Mouse (Mus musculus): ENCODE data around the gene Hdac4.

The Hdac4 gene

GRCm38 (mm10) chr1:92102825-92103224, 92.7 kb downstream of the Hdac4 start:
- in situ Hi-C loops (cut with MboI; ENCODE audit: low sequenced_read_pairs): no loop called here

GRCm38 (mm10) chr1:92100371-92100891, 95.1 kb downstream of the Hdac4 start:
- in situ Hi-C loops (cut with MboI; ENCODE audit: low sequenced_read_pairs): no loop called here

GRCm38 (mm10) chr1:92099964-92100363, 95.5 kb downstream of the Hdac4 start:
- in situ Hi-C loops (cut with MboI; ENCODE audit: low sequenced_read_pairs): no loop called here

GRCm38 (mm10) chr1:92099502-92099901, 96.0 kb downstream of the Hdac4 start:
- in situ Hi-C loops (cut with MboI; ENCODE audit: low sequenced_read_pairs): no loop called here

GRCm38 (mm10) chr1:92098456-92098855, 97.0 kb downstream of the Hdac4 start:
- in situ Hi-C loops (cut with MboI; ENCODE audit: low sequenced_read_pairs): no loop called here

GRCm38 (mm10) chr1:92096991-92097525, 98.4 kb downstream of the Hdac4 start:
- in situ Hi-C loops (cut with MboI; ENCODE audit: low sequenced_read_pairs): no loop called here

- in situ Hi-C loops (cut with MboI; ENCODE audit: low sequenced_read_pairs): no loop called here
Observed at GRCm38 (mm10) chr1:92092286-92092685, 103.2 kb downstream of the Hdac4 start.

- in situ Hi-C loops (cut with MboI; ENCODE audit: low sequenced_read_pairs): no loop called here
Observed at GRCm38 (mm10) chr1:92087821-92088220, 107.7 kb downstream of the Hdac4 start.

GRCm38 (mm10) chr1:92087343-92087742, 108.2 kb downstream of the Hdac4 start:
- in situ Hi-C loops (cut with MboI; ENCODE audit: low sequenced_read_pairs): no loop called here

- in situ Hi-C loops (cut with MboI; ENCODE audit: low sequenced_read_pairs): no loop called here
Observed at GRCm38 (mm10) chr1:92086841-92087240, 108.7 kb downstream of the Hdac4 start.

- in situ Hi-C loops (cut with MboI; ENCODE audit: low sequenced_read_pairs): no loop called here
Observed at GRCm38 (mm10) chr1:92086277-92086813, 109.2 kb downstream of the Hdac4 start.

- in situ Hi-C loops (cut with MboI; ENCODE audit: low sequenced_read_pairs): no loop called here
Observed at GRCm38 (mm10) chr1:92084738-92085137, 110.8 kb downstream of the Hdac4 start.

- in situ Hi-C loops (cut with MboI; ENCODE audit: low sequenced_read_pairs): no loop called here
Observed at GRCm38 (mm10) chr1:92084004-92084403, 111.5 kb downstream of the Hdac4 start.

GRCm38 (mm10) chr1:92082837-92083541, 112.5 kb downstream of the Hdac4 start:
- in situ Hi-C loops (cut with MboI; ENCODE audit: low sequenced_read_pairs): no loop called here

- in situ Hi-C loops (cut with MboI; ENCODE audit: low sequenced_read_pairs): no loop called here
Observed at GRCm38 (mm10) chr1:92082156-92082836, 113.2 kb downstream of the Hdac4 start.

GRCm38 (mm10) chr1:92079982-92080537, 115.4 kb downstream of the Hdac4 start:
- in situ Hi-C loops (cut with MboI; ENCODE audit: low sequenced_read_pairs): no loop called here

- in situ Hi-C loops (cut with MboI; ENCODE audit: low sequenced_read_pairs): no loop called here
Observed at GRCm38 (mm10) chr1:92075312-92075711, 120.2 kb downstream of the Hdac4 start.

- in situ Hi-C loops (cut with MboI; ENCODE audit: low sequenced_read_pairs): no loop called here
Observed at GRCm38 (mm10) chr1:92074655-92075054, 120.8 kb downstream of the Hdac4 start.

- in situ Hi-C loops (cut with MboI; ENCODE audit: low sequenced_read_pairs): no loop called here
Observed at GRCm38 (mm10) chr1:92069932-92070677, 125.4 kb downstream of the Hdac4 start.

GRCm38 (mm10) chr1:92069464-92069863, 126.0 kb downstream of the Hdac4 start:
- in situ Hi-C loops (cut with MboI; ENCODE audit: low sequenced_read_pairs): no loop called here

- in situ Hi-C loops (cut with MboI; ENCODE audit: low sequenced_read_pairs): no loop called here
Observed at GRCm38 (mm10) chr1:92064307-92064706, 131.2 kb downstream of the Hdac4 start.

Measured in CH12F3 (cell line).